Mouse (Mus musculus): ENCODE measurements around the gene Rnps1.

- TF ChIP-seq CTCF (conservative IDR thresholded peaks at IDR 0.05; ENCODE audit: low read length) (no peak), POU5F1 (IDR thresholded peaks at IDR 0.05; ENCODE audit: borderline replicate concordance, low read length) (no peak)
These were observed 48.5 kb upstream of the Rnps1 start for GRCm38 (mm10) chr17:24365863-24366262.

All from E14TG2a.4 (cell line).